Mouse (Mus musculus) kidney, embryonic 14.5 days (tissue): ENCODE results near the gene Bud23. TPM values are rescaled to one million over a fixed set of nuclear protein-coding genes. Genes with fewer than 3 reads are reported as not detected.
A peak's percentile ranks its signal among the peaks of the same experiment; 100 is the strongest.

Experiments
- ATAC-seq: fragments of 200-750 bp; cut with Nextera tagmentation; 2 replicates; pipeline ENCODE4 v1.8.0; 2017; ENCODE audit warnings: moderate number of reproducible peaks, mild to moderate bottlenecking, moderate TSS enrichment, moderate library complexity; ENCODE audit not compliant: low FRiP score, low TSS enrichment
- H3K27ac ChIP-seq: fragments of 300-500 bp; sonication (generic); 2 replicates; pipeline ENCODE4 v1.5.1; 2014; ENCODE audit warnings: low read depth, mild to moderate bottlenecking, low read length, moderate library complexity, mixed read lengths
- H3K27me3 ChIP-seq: fragments of 300-500 bp; sonication (generic); 2 replicates; pipeline ENCODE4 v1.6.1; 2014; ENCODE audit warnings: mild to moderate bottlenecking, low read length; ENCODE audit not compliant: control insufficient read depth, insufficient read depth
- H3K36me3 ChIP-seq: fragments of 300-500 bp; sonication (generic); 2 replicates; pipeline ENCODE4 v1.6.1; 2014; ENCODE audit warnings: low read length, mixed read lengths; ENCODE audit not compliant: control insufficient read depth, insufficient read depth
- H3K4me1 ChIP-seq: fragments of 300-500 bp; sonication (generic); 2 replicates; pipeline ENCODE4 v1.6.1; 2014; ENCODE audit warnings: low read length, mixed read lengths; ENCODE audit not compliant: control insufficient read depth, insufficient read depth
- H3K4me2 ChIP-seq: fragments of 300-500 bp; sonication (generic); replicated peaks from 2 replicates; pipeline ENCODE4 v1.6.1; 2014; ENCODE audit warnings: low read depth, mild to moderate bottlenecking, low read length
- H3K4me3 ChIP-seq: fragments of 300-500 bp; sonication (generic); 2 replicates; pipeline ENCODE4 v1.5.1; 2014; ENCODE audit warnings: mild to moderate bottlenecking, low read length
- H3K9ac ChIP-seq: fragments of 300-500 bp; sonication (generic); 2 replicates; pipeline ENCODE4 v1.6.1; 2014; ENCODE audit warnings: low read depth, mild to moderate bottlenecking, low read length, moderate library complexity
- H3K9me3 ChIP-seq: fragments of 300-500 bp; sonication (generic); 2 replicates; pipeline ENCODE4 v1.6.1; 2016; ENCODE audit warnings: low read length; ENCODE audit not compliant: control insufficient read depth
- WGBS: fragments of 180-500 bp; shearing (Covaris S2); extraction: QIAGEN DNeasy Blood & Tissue Kit; methylation state at CpG from one replicate; pipeline ENCODE4 v1.1.7; 2014; 5-methylcytosine and 5-hydroxymethylcytosine counted together
- polyA plus RNA-seq: library from polyadenylated mRNA; unstranded; fragments of >200 nt; fragmentation: Nextera tagmentation; extraction: Ambion mirVana; gene quantifications from 2 replicates; pipeline ENCODE4 v1.2.1, GENCODE M21; 2014

The Bud23 gene
- polyA plus RNA-seq, 1 experiment from 2014 or later: 118 TPM

GRCm38 (mm10) chr5:135035608-135036359 lies 29.0 kb downstream of the Bud23 start:
- 72% methylated on average over 18 of the region's 18 CpGs for WGBS
- Histone ChIP-seq H3K27me3 (no peaks in the 10 kb centered on the region), H3K36me3 (peaks cover 29% of the 10 kb centered on the region; the same call in 1 of the 2 replicates), H3K9ac (no peak overlapping the region), H3K4me2 (no peak overlapping the region), H3K9me3 (no peaks in the 10 kb centered on the region), H3K4me1 (no peaks in the 10 kb centered on the region), H3K27ac (no peak overlapping the region), H3K4me3 (no peak overlapping the region)
- no peak for ATAC-seq

GRCm38 (mm10) chr5:135034593-135034992 lies 30.2 kb downstream of the Bud23 start:
- Histone ChIP-seq H3K4me2 (no peak overlapping the region), H3K27ac (no peak overlapping the region), H3K9ac (no peak overlapping the region), H3K27me3 (no peaks in the 10 kb centered on the region), H3K36me3 (peaks cover 19% of the 10 kb centered on the region; the same call in 1 of the 2 replicates), H3K4me3 (no peak overlapping the region), H3K4me1 (no peaks in the 10 kb centered on the region), H3K9me3 (no peaks in the 10 kb centered on the region)
- ATAC-seq: no peak
- WGBS: 100% methylated on average over 2 of the region's 2 CpGs

GRCm38 (mm10) chr5:135032581-135032980 lies 32.2 kb downstream of the Bud23 start:
- Histone ChIP-seq H3K27me3 (no peaks in the 10 kb centered on the region), H3K36me3 (peaks cover 6% of the 10 kb centered on the region; the same call in 1 of the 2 replicates), H3K9me3 (no peaks in the 10 kb centered on the region), H3K4me1 (peaks cover 10% of the 10 kb centered on the region), H3K9ac (no peak overlapping the region), H3K27ac (no peak overlapping the region), H3K4me2 (no peak overlapping the region), H3K4me3 (no peak overlapping the region)
- ATAC-seq: no peak
- 92% methylated on average over 5 of the region's 5 CpGs for WGBS

- H3K27me3 ChIP-seq: no peaks in the 10 kb centered on the region
- H3K9me3 ChIP-seq: no peaks in the 10 kb centered on the region
- WGBS: 45% methylated on average over 18 of the region's 18 CpGs
- no peak for ATAC-seq
- 0 out of 2 replicates have a peak overlapping the region, but pooled peaks have one; percentile 4 for H3K4me3 ChIP-seq
- peak overlapping the region; percentile 15; the same call in 1 of the 2 replicates for H3K27ac ChIP-seq
- peak overlapping the region; percentile 13; the same call in 1 of the 2 replicates for H3K4me2 ChIP-seq
- H3K9ac ChIP-seq: peak overlapping the region; percentile 34; the same call in 1 of the 2 replicates
- peaks cover 36% of the 10 kb centered on the region for H3K4me1 ChIP-seq
- no peaks in the 10 kb centered on the region for H3K36me3 ChIP-seq
Observed at GRCm38 (mm10) chr5:135029007-135029854, 35.5 kb downstream of the Bud23 start.

- no peaks in the 10 kb centered on the region for H3K9me3 ChIP-seq
- ATAC-seq: no peak
- peak overlapping the region; percentile 96 for H3K4me2 ChIP-seq
- no peaks in the 10 kb centered on the region for H3K36me3 ChIP-seq
- peak overlapping the region; percentile 10; the same call in 1 of the 2 replicates for H3K4me3 ChIP-seq
- WGBS: 6% methylated on average over 7 of the region's 7 CpGs
- H3K9ac ChIP-seq: peak overlapping the region; percentile 31; the same call in 1 of the 2 replicates
- no peak overlapping the region for H3K27ac ChIP-seq
- no peaks in the 10 kb centered on the region for H3K27me3 ChIP-seq
- peaks cover 53% of the 10 kb centered on the region for H3K4me1 ChIP-seq
Observed at GRCm38 (mm10) chr5:135025899-135026298, 38.9 kb downstream of the Bud23 start.

GRCm38 (mm10) chr5:135024665-135025224 lies 40.0 kb downstream of the Bud23 start:
- Histone ChIP-seq H3K4me1 (peaks cover 53% of the 10 kb centered on the region), H3K27me3 (no peaks in the 10 kb centered on the region), H3K4me2 (peak overlapping the region; percentile 96), H3K9ac (0 out of 2 replicates have a peak overlapping the region, but pooled peaks have one; percentile 82), H3K27ac (no peak overlapping the region), H3K36me3 (no peaks in the 10 kb centered on the region), H3K9me3 (no peaks in the 10 kb centered on the region), H3K4me3 (peak overlapping the region; percentile 76)
- no peak for ATAC-seq
- 22% methylated on average over 11 of the region's 11 CpGs for WGBS

- peak; percentile 92 for ATAC-seq
- Histone ChIP-seq H3K9ac (peak within 1 kb of the TSS; percentile 82), H3K27me3 (no peaks in the 10 kb centered on the region), H3K4me3 (peak within 1 kb of the TSS; percentile 76), H3K9me3 (no peaks in the 10 kb centered on the region), H3K4me1 (peaks cover 45% of the 10 kb centered on the region), H3K27ac (peak within 1 kb of the TSS; percentile 24; the same call in 1 of the 2 replicates), H3K36me3 (no peaks in the 10 kb centered on the region), H3K4me2 (peak within 1 kb of the TSS; percentile 96)
- WGBS: under 1% methylated on average over 61 of the region's 61 CpGs
Observed at GRCm38 (mm10) chr5:135023344-135024173, 41.2 kb downstream of the Bud23 start, which contains the start of gene Stx1a. TSS of gene Stx1a (plus strand) at chr5:135023482.

GRCm38 (mm10) chr5:135021814-135022213 lies 42.9 kb downstream of the Bud23 start:
- Histone ChIP-seq H3K9ac (no peak overlapping the region), H3K27me3 (no peaks in the 10 kb centered on the region), H3K27ac (no peak overlapping the region), H3K9me3 (no peaks in the 10 kb centered on the region), H3K36me3 (no peaks in the 10 kb centered on the region), H3K4me2 (no peak overlapping the region), H3K4me1 (peaks cover 42% of the 10 kb centered on the region), H3K4me3 (no peak overlapping the region)
- 42% methylated on average over 6 of the region's 6 CpGs for WGBS
- ATAC-seq: no peak
